Mouse (Mus musculus): Measurements from ENCODE around the gene 1700020L24Rik.

The 1700020L24Rik gene

GRCm38 (mm10) chr11:83441235-83441634 lies 3.8 kb downstream of the 1700020L24Rik start:
- DNase-seq (ENCODE audit: low spot score) = no peak

- DNase-seq (ENCODE audit: low spot score) = peak; percentile 94
Measured at GRCm38 (mm10) chr11:83442596-83443267, 5.3 kb downstream of the 1700020L24Rik start.

DNA sequence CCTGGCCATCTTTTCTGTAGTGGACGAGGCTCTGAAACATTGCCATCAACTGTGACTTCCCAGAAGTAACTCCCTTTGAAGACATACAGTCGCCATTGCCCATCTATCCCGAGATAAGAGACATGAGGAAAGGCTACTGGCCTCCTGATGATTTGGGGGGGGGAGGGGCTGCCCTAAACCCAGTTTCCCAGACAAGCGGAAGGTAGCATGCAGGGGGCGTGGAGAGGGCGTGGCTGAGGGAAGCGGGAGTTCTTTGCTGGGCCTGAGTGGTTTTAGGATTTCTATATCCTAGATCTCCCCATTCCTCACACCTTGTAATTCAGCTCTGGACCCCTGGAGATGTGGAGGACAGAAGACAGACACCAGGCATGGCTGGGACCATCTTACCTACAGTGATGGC lies 6.3 kb downstream of the 1700020L24Rik start:
- DNase-seq (ENCODE audit: low spot score) = peak; percentile 30

DNA sequence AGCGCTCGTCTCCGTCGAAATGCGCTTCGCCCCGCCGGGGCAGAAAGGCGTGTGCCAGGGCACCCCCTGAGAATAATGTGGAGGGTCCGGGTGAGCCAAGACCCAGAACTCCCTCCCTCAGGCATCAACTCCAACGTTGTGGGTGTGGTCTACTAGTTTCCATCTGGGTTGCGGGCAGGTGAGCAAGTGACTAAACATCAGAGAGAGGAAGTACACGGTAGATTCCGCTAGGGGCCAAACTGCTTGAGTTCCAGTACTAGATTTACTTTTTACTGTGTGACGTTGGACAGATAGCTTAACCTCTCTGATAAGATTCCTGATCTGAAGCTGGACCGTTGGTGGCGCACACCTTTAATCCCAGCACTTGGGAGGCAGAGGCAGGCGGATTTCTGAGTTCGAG lies 7.5 kb downstream of the 1700020L24Rik start:
- no peak for DNase-seq (ENCODE audit: low spot score)

GRCm38 (mm10) chr11:83447612-83448011 lies 10.1 kb downstream of the 1700020L24Rik start:
- DNase-seq (ENCODE audit: low spot score) = no peak

- DNase-seq (ENCODE audit: low spot score) = peak; percentile 70
Measured at GRCm38 (mm10) chr11:83448021-83448926, 10.8 kb downstream of the 1700020L24Rik start.

DNA sequence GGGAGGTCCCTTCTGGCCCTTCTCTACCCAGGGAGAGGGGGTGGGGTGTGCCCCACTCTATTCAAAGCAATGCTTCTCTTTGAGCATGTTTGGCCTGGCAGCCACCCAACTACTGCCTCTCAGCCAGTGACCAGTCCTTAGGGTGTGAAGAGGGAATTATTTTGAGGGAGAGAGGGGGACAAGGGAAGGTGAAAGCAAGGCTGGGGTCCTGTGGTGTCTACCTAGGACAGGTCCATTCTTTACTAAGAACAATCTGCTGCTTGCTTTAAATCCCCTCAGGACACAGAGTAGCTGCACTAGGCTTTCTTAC lies 11.4 kb downstream of the 1700020L24Rik start:
- DNase-seq (ENCODE audit: low spot score) = no peak

GRCm38 (mm10) chr11:83449298-83449697 lies 11.8 kb downstream of the 1700020L24Rik start:
- peak; percentile 62 for DNase-seq (ENCODE audit: low spot score)

- no peak for DNase-seq (ENCODE audit: low spot score)
Measured at GRCm38 (mm10) chr11:83450550-83450949, 13.1 kb downstream of the 1700020L24Rik start.

DNA sequence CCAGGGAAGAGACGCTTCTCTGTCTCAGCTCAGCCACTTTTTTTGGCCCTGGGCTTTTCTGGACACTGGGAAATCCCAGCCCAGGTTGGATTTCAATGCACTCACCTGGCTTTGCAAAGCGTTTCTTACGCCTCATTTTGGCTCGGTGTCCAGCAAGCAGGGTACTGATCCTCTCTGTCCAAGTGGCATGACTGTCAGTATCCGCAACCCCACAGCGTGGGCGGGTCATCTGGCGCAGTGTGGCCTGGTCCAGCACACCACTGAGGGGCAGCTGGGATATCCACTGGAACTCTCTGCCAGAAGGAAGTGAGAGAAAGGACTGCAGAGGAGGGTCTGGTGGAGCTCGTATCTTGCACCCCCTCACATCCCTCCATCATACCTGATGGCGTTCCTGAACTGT lies 13.8 kb downstream of the 1700020L24Rik start:
- DNase-seq (ENCODE audit: low spot score) = no peak

GRCm38 (mm10) chr11:83454548-83454947 lies 17.1 kb downstream of the 1700020L24Rik start:
- no peak for DNase-seq (ENCODE audit: low spot score)

DNA sequence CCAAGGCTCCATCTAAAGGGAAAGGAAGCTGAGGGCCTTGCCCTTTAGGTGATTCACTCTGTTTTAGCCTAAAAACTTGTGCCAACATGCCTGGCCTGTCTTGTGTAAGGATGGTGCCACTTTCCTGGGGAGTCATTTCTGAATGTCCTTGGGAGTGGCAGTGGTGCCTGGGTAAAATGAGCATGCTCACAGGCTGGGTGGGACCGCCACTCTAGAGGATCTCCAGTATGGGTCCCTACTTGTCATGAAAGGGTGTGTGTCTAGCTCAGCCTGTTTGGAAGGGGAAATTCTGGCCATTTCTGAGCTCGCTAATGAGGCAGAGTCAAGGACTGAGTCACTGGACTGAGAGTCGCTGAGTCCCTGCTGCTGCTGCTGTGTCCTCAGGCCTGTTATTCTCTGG lies 18.1 kb downstream of the 1700020L24Rik start:
- DNase-seq (ENCODE audit: low spot score) = no peak

DNA sequence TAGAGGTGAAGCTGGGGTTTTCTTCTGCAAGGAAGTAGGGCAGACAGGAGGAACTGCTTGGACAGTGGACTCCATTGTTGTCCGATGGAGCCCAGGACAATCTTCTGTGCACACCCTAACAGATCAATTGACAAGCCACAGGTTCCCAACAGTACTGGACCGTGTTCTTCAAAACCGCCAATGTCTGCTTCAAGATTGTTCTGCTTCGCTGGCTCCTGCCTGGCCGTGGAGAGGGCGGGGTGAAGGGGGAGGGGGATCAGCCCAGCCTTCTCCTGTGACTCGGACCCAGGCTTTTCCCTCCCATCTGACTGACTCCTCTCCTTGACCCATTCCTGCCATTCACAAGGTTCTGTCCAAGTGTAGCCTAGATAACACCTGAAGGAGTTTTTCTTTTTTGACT lies 19.8 kb downstream of the 1700020L24Rik start:
- DNase-seq (ENCODE audit: low spot score) = no peak

GRCm38 (mm10) chr11:83457912-83458601 lies 20.6 kb downstream of the 1700020L24Rik start:
- no peak for DNase-seq (ENCODE audit: low spot score)

- DNase-seq (ENCODE audit: low spot score) = no peak
Measured at GRCm38 (mm10) chr11:83461462-83462027, 24.1 kb downstream of the 1700020L24Rik start.

GRCm38 (mm10) chr11:83462711-83463244 lies 25.3 kb downstream of the 1700020L24Rik start, which contains the start of gene Mmp28:
TSS of gene Mmp28 (minus strand) at chr11:83463071.
- DNase-seq (ENCODE audit: low spot score) = peak; percentile 64

DNA sequence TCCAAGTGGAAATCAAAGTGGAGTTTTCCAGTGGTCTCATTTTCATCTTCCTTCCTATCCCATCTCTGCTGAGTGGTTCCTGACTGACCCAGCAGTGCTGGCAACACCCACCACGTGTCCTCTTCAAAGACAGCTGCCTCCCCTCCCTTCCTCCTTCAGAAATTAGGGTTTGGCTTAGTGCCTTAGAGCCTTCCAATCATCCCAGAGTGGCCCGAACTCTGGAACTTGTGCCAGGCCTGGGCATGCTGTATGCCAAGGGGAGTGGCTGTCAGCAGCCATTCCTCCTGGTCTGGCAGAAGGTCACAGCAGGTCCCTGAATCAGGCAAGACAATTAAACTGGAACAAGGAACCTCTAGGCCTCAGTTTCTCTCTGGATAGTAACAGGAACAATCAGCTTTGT lies 28.5 kb downstream of the 1700020L24Rik start:
- no peak for DNase-seq (ENCODE audit: low spot score)

- no peak for DNase-seq (ENCODE audit: low spot score)
Measured at GRCm38 (mm10) chr11:83467120-83467652, 29.7 kb downstream of the 1700020L24Rik start.

GRCm38 (mm10) chr11:83468765-83469164 lies 31.3 kb downstream of the 1700020L24Rik start:
- DNase-seq (ENCODE audit: low spot score) = no peak

GRCm38 (mm10) chr11:83471766-83472165 lies 34.3 kb downstream of the 1700020L24Rik start:
- no peak for DNase-seq (ENCODE audit: low spot score)

- peak; percentile 99 for DNase-seq (ENCODE audit: low spot score)
Measured at GRCm38 (mm10) chr11:83472324-83473234, 35.1 kb downstream of the 1700020L24Rik start, which contains the start of gene Taf15. TSS of gene Taf15 (plus strand) at chr11:83473086.

All from embryo, embryonic 10.5 days (tissue).